Mouse (Mus musculus) limb, embryonic 14.5 days (tissue): Measurements from ENCODE around the gene Camta2. TPM values are rescaled to one million over a fixed set of nuclear protein-coding genes. Genes with fewer than 3 reads are reported as not detected.

ENCODE experiments used
- ATAC-seq: fragments of 200-750 bp; cut with Nextera tagmentation; 2 replicates; pipeline ENCODE4 v1.8.0; 2017; ENCODE audit warnings: low read depth, moderate number of reproducible peaks, moderate TSS enrichment; ENCODE audit not compliant: low FRiP score
- DNase-seq: peaks from one replicate; pipeline ENCODE4 v3.0.0-alpha.2; 2015; ENCODE audit warnings: low spot score
- H3K27ac ChIP-seq: fragments of 300-500 bp; sonication (generic); replicated peaks from 2 replicates; pipeline ENCODE4 v1.5.1; 2014; ENCODE audit warnings: low read depth, mild to moderate bottlenecking, low read length, moderate library complexity, mixed read lengths
- H3K27me3 ChIP-seq: fragments of 300-500 bp; sonication (generic); 2 replicates; pipeline ENCODE4 v1.6.1; 2014; ENCODE audit warnings: low read length, mixed read lengths; ENCODE audit not compliant: control insufficient read depth, insufficient read depth
- H3K36me3 ChIP-seq: fragments of 300-500 bp; sonication (generic); 2 replicates; pipeline ENCODE4 v1.6.1; 2014; ENCODE audit warnings: mild to moderate bottlenecking, low read length, moderate library complexity, mixed read lengths; ENCODE audit not compliant: control insufficient read depth, insufficient read depth
- H3K4me1 ChIP-seq: fragments of 300-500 bp; sonication (generic); 2 replicates; pipeline ENCODE4 v1.6.1; 2014; ENCODE audit warnings: antibody characterized with exemption, low read length, mixed read lengths; ENCODE audit not compliant: control insufficient read depth, insufficient read depth
- H3K4me2 ChIP-seq: fragments of 300-500 bp; sonication (generic); replicated peaks from 2 replicates; pipeline ENCODE4 v1.6.1; 2014; ENCODE audit warnings: low read depth, mild to moderate bottlenecking, low read length, moderate library complexity; ENCODE audit not compliant: severe bottlenecking
- H3K4me3 ChIP-seq: fragments of 300-500 bp; sonication (generic); replicated peaks from 2 replicates; pipeline ENCODE4 v1.5.1; 2014; ENCODE audit warnings: low read length
- H3K9ac ChIP-seq: fragments of 300-500 bp; sonication (generic); 2 replicates; pipeline ENCODE4 v1.6.1; 2014; ENCODE audit warnings: mild to moderate bottlenecking, low read depth, low read length, moderate library complexity; ENCODE audit not compliant: severe bottlenecking
- H3K9me3 ChIP-seq: fragments of 300-500 bp; sonication (generic); 2 replicates; pipeline ENCODE4 v1.6.1; 2016; ENCODE audit warnings: low read length; ENCODE audit not compliant: control insufficient read depth
- POLR2A ChIP-seq: fragments of 200-500 bp; IDR thresholded peaks from 2 replicates; pipeline ENCODE4 v1.8.0; 2012; ENCODE audit warnings: inconsistent platforms, mild to moderate bottlenecking, moderate library complexity, borderline replicate concordance; ENCODE audit not compliant: insufficient read depth, insufficient read length; ENCODE audit errors: extremely low read depth
- WGBS: fragments of 180-500 bp; shearing (Covaris S2); extraction: QIAGEN DNeasy Blood & Tissue Kit; methylation state at CpG from one replicate; pipeline ENCODE4 v1.1.7; 2014; 5-methylcytosine and 5-hydroxymethylcytosine counted together
- polyA plus RNA-seq, 2 experiments: library from polyadenylated mRNA; depleted of rRNA in 1 of 2; stranded (reverse) in 1 of 2; unstranded in 1 of 2; fragments of >200 nt; fragmentation: Nextera tagmentation in 1 of 2; extraction: Ambion mirVana in 1 of 2; gene quantifications; 2 replicates each; pipeline versions ENCODE4 v1.2.1 to v1.2.3; 2012 to 2014

Camta2 gene
- polyA plus RNA-seq, 2 experiments = 14.4 to 20.3 TPM

GRCm38 (mm10) chr11:70648512-70648911 lies 39.4 kb downstream of the Camta2 start:
- Histone ChIP-seq H3K27ac (no peak overlapping the region), H3K27me3 (no peaks in the 10 kb centered on the region), H3K9me3 (no peaks in the 10 kb centered on the region), H3K4me2 (peak overlapping the region; percentile 89), H3K4me1 (peaks cover 26% of the 10 kb centered on the region), H3K36me3 (peaks cover 74% of the 10 kb centered on the region), H3K9ac (peak overlapping the region; percentile 76), H3K4me3 (peak overlapping the region; percentile 75)
- TF ChIP-seq POLR2A = no peak
- ATAC-seq = no peak
- DNase-seq = no peak
- 89% methylated on average over 4 of the region's 4 CpGs for WGBS

GRCm38 (mm10) chr11:70647716-70648420 lies 40.0 kb downstream of the Camta2 start:
- no peaks in the 10 kb centered on the region for H3K27me3 ChIP-seq
- peak overlapping the region; percentile 76 for H3K9ac ChIP-seq
- ATAC-seq (no peak), DNase-seq (no peak)
- H3K36me3 ChIP-seq = peaks cover 71% of the 10 kb centered on the region
- TF ChIP-seq POLR2A = no peak
- H3K9me3 ChIP-seq = no peaks in the 10 kb centered on the region
- H3K4me2 ChIP-seq = peak overlapping the region; percentile 89
- peak overlapping the region; percentile 75 for H3K4me3 ChIP-seq
- H3K4me1 ChIP-seq = peaks cover 25% of the 10 kb centered on the region
- peak overlapping the region; percentile 93 for H3K27ac ChIP-seq
- WGBS = 2% methylated on average over 28 of the region's 28 CpGs

- H3K27me3 ChIP-seq = no peaks in the 10 kb centered on the region
- H3K27ac ChIP-seq = peak within 1 kb of the TSS; percentile 93
- H3K4me2 ChIP-seq = peak within 1 kb of the TSS; percentile 91
- no peaks in the 10 kb centered on the region for H3K9me3 ChIP-seq
- peak within 1 kb of the TSS; percentile 86 for H3K9ac ChIP-seq
- peak; percentile 90; the same call in 1 of the 2 replicates for TF ChIP-seq POLR2A
- DNase-seq (peak; percentile 99), ATAC-seq (peak; percentile 90)
- peak within 1 kb of the TSS; percentile 75 for H3K4me3 ChIP-seq
- under 1% methylated on average over 63 of the region's 63 CpGs for WGBS
- H3K4me1 ChIP-seq = peaks cover 22% of the 10 kb centered on the region
- peaks cover 62% of the 10 kb centered on the region for H3K36me3 ChIP-seq
Observed at GRCm38 (mm10) chr11:70646691-70647650, 40.9 kb downstream of the Camta2 start, which contains the start of the genes Rnf167 and Slc25a11. Gene Rnf167, plus strand, starts transcription at chr11:70647235. Gene Slc25a11, minus strand, starts transcription at chr11:70647479.

GRCm38 (mm10) chr11:70646259-70646555 lies 41.7 kb downstream of the Camta2 start:
- peak overlapping the region; percentile 86 for H3K9ac ChIP-seq
- 24% methylated on average over 3 of the region's 3 CpGs for WGBS
- peaks cover 55% of the 10 kb centered on the region for H3K36me3 ChIP-seq
- no peak for ATAC-seq
- no peak for DNase-seq
- peak overlapping the region; percentile 86 for H3K27ac ChIP-seq
- H3K4me1 ChIP-seq = peaks cover 22% of the 10 kb centered on the region
- TF ChIP-seq POLR2A = no peak
- peak overlapping the region; percentile 75 for H3K4me3 ChIP-seq
- peak overlapping the region; percentile 91 for H3K4me2 ChIP-seq
- no peaks in the 10 kb centered on the region for H3K27me3 ChIP-seq
- H3K9me3 ChIP-seq = no peaks in the 10 kb centered on the region

GRCm38 (mm10) chr11:70645461-70646258 lies 42.2 kb downstream of the Camta2 start:
- Histone ChIP-seq H3K4me3 (peak overlapping the region; percentile 75), H3K36me3 (peaks cover 49% of the 10 kb centered on the region), H3K9me3 (no peaks in the 10 kb centered on the region), H3K4me2 (peak overlapping the region; percentile 91), H3K27ac (no peak overlapping the region), H3K4me1 (peaks cover 19% of the 10 kb centered on the region), H3K9ac (peak overlapping the region; percentile 86), H3K27me3 (no peaks in the 10 kb centered on the region)
- ATAC-seq (no peak), DNase-seq (no peak)
- TF ChIP-seq POLR2A = no peak
- 93% methylated on average over 12 of the region's 12 CpGs for WGBS
